Mouse (Mus musculus) heart, adult 9 months (tissue): ENCODE results near the gene Acvr1b.

Experiments used
- DNase-seq, 2 experiments: peaks; one replicate each; pipeline ENCODE4 v3.0.0; 2022; ENCODE audit warnings: low spot score in 2 of 2

Gene Acvr1b

DNA sequence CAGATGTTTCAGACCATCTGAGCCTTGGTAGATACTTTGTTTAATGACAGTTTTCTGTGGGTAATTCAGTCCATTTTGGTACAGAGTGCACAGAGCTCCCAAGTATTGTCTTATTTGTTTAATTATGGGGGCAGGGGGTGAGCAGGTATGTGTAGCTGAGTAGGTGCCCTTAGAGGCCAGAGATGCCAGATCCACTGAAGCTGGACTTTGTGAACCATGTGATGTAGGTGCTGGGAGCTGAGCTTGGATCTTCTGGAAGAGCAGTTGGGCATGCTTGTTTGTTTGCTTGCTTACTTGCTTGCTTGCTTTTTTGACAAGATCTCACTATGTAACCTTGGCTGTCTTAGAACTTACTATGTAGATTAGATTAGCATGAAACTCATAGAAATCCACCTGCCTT lies 23.1 kb downstream of the Acvr1b start:
- no peak for DNase-seq

DNA sequence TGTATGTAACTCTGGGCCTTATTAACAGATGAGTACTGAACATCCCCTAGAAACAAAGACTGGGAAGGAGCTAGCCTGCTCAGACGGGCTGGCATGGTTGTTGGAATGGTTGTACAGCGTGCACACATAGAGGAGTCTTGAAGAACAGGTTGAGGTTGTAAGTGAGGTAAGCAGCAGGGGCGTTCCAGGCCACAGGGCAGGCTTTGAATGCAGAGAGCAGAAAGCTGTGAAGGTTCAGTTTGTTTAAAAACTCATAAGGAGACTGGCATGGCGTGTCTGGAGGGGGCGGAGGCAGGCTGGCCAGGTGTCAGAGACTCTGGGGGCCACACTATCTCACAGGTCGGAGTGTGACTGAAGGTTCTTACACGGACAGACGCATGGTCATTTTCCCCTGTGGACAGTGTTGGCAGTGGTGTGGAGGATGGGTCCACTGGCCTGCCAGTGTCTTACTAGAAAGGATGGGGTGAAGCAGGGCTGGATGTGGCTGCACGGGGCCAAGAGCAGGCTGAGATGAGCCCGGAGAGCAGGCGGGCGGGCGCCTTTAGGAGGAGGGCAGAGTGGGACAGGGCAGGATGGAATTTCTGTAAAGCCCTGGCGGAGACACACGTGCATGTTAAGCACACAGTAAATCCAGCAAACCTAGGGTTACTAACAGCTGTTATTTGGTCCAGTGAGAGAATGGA lies 23.8 kb downstream of the Acvr1b start:
- DNase-seq: no peak

DNA sequence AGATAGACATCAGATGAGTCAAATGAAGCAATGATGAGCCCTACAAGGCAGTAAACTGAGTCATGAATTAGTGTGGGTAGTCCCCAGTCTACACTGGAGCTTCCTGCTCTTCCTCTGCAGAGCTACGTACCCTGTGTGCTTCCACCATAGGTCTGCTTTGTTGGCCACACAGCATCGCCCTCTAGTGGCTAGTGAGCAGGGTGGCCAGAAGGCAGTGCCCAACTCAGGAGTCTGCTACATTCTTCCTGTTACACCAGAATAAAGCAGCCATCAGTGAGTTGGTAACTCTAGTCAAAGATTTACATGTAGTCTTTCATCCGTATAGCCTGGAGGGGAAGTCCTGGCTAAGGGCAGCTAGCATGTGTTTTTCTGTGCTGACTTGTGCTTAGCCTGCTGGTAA lies 24.4 kb downstream of the Acvr1b start:
- DNase-seq: peak; percentile 58 to 70

DNA sequence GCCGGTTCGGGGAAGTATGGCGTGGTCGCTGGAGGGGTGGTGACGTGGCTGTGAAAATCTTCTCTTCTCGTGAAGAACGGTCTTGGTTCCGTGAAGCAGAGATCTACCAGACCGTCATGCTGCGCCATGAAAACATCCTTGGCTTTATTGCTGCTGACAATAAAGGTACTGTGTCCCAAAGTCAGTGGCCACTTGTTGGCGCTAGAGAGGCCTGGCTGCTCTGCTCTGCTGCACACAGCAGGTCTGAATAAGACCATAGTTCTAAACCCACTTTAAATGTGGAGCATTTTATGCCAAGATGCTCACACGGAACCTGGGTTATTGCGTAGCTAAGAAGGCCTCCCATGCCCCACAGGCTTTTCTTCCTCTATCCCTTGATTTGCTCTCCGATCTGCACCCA lies 25.0 kb downstream of the Acvr1b start:
- DNase-seq: no peak

DNA sequence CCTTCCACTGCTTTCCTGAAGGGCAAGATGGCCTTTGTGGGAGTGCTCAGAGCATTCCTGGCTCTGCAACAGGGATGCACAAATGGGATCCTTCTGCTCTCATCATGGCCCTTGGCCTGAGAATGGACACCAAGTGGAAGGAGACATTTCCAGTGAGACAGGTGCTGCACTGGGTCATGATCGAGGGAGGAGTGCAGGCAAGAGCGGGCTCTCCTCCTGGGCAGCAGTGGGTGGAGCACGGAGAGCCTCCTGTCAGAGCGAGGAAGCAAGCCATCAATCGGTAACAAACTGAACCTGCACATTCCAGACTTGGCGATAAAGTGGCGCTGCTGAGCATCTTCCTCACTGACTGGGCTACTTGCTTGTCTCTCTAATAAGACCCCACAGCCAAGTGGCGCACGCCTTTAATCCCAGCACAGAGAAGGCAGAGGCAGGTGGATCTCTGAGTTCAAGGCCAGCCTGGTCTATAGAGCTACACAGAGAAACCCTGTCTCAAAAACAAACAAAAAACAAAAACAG lies 27.0 kb downstream of the Acvr1b start:
- no peak for DNase-seq

DNA sequence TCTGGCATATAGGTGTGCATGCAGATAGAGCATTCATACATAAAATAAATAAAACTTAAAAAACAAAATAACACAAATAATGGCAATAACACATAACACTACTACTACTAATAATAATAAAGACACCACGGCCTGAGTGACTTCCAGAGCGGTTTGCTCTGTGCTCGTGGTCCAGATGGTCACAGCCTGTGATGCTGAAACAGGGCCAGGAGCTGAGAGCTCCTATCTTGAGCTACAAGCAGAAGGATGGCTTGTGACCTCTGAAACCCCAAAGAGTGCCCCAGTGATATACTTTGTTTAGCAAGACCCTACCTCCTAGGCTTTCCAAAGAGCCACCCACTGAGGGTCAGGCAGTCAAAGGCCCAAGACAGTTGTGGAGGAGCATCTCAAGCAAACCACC lies 27.5 kb downstream of the Acvr1b start:
- DNase-seq: no peak

DNA sequence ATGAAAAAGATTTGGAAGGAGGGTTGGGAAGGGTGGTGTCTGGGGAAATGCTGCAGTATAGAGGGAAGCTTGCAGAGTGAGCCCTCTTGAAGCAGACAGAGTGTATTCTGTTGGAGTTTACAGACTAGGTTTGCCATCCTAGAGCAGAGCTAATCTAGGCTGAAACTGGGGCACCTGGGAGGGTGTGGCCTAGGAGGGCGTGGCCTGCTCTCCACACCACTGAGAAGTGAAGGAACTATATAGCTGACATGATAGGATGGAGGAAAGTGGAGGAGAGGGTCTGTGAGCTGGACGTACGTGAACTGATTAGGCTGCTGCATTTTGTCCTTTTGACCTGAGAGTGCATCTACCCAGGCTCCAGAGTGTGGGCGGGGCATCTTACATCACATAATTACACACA lies 29.8 kb downstream of the Acvr1b start:
- DNase-seq: no peak

DNA sequence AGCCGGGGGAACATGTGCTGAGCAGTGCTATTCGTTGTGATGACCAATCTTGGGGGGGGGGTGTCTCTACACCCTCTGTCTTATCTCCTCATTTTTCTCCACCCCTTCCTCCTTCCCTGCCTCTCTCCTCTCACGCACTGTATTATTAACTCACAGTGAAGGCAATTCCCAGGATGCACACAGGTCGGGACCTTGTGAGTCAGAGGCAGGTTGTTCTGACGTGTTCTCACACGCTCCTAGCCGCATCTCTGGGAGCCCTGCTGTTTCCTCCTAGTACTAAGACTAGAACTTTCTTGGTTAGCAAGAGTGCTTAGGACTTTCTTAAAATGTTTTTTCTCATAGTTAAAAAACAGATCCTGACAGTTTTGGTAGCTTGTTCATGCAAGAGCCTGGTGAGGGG lies 30.9 kb downstream of the Acvr1b start:
- DNase-seq: no peak

DNA sequence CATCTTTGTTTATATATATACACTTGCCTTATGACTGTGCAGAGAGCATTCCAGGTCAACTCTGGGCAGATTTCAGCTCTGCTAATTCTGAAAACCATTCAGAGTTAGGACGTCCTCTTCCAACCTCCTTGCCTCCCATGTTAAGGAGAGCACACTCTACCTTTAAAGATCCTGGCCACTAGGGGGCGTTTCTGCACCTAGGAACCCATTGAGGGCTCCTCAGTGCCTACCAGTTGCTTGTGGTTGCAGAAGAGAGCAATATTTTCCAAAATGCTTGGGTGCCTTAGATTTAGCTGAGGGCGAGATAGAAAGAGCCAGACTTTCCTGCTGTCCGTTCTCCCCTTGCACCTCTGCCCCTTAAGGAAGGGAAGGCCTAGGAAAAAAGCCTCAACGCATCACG lies 36.4 kb downstream of the Acvr1b start:
- no peak for DNase-seq

DNA sequence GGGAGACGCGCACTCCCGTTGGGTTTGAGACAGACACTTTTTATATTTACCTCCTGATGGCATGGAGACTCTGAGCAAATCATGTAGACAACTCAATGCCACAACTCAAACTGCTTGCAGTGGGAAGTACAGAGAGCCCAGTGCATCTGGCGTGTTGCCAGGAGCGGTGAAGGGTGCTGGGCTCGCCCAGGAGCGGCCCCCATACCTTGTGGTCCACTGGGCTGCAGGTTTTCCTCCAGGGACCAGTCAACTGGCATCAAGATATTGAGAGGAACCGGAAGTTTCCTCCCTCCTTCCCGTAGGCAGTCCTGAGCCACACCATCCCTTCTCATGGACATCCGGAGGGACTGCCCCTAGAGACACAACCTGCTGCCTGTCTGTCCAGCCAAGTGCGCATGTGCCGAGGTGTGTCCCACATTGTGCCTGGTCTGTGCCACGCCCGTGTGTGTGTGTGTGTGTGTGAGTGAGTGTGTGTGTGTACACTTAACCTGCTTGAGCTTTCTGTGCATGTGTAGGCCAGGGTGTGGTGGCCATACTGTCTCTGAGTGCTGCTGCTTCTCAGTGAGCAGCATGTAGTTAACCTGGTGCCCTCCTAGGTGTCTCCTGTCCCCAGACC lies 37.2 kb downstream of the Acvr1b start:
- no peak for DNase-seq

DNA sequence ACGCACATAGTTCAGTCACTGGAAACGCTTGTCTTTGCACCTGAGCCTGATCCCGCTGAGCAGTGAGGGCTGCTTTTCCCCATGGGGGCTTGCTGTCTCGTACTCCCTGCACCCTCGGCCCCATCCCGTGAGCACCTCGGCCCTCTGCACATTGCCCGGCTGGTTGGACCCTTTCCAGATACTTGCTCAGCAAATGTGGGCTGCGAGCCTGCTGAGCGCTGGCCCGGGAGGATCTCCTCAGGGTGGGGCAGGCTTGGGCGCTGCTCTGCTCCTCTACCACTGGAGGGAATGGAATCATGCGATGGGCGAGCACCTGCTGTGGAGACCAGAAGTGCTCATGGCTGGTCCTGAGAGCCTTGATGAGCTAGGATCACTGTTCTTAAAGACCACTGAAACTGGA lies 38.6 kb downstream of the Acvr1b start:
- no peak for DNase-seq

DNA sequence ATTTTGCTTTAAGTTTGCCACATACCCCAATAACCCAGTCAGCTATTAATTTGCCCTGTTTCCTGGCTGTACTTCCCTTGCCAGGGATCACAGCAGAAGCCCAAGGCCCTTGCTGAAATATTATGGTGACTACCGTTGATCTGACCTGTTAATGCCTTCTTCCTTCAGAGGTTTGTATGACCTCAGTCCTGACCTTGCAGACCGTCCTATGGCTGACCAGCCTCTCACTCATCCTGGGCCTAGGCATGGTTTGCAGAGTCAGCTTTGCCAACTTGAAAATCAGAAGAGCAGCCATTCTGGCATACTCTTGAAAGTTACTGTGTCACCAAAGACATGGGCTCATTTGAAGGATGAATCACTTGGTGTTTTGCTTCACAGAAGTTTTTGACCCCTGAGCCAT lies 41.3 kb downstream of the Acvr1b start:
- DNase-seq: no peak

DNA sequence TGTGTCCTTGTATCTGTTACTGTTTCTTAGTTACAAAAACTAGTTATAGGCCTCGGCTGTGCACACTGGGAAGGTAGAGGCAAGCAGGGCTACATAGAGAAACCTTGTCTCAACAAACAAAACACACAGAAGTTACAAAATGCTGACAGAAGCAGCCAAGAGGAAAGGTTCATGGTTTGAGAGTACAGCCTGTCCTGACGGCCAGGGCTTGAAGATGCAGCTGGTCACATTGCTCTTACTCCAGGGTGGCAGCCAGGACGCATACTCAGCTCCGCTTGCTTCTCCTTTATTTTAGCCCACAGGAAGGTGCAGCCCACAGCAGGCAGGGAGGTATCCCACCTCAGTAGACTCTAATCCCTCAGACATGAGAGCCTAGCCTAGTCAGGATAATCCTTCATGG lies 42.2 kb downstream of the Acvr1b start:
- no peak for DNase-seq

DNA sequence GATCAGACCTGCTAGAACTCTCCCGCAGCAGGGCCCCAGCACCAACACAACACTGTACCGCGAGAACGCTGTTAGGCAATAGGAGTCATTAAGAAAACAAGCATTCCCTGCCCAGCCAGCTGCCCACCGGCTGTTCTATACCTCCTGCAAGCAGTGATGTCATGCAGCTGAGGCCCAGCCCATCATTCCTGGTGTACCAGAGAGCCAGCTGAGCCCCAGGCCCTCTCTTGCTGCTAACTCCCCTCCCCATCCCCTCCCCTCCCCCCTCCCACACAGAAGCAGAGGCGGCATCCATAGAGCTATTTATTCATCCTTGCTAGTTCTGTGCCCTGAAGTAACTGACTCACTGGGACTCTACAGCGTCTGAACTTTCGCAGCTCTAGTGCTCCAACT lies 47.0 kb downstream of the Acvr1b start:
- DNase-seq: no peak

DNA sequence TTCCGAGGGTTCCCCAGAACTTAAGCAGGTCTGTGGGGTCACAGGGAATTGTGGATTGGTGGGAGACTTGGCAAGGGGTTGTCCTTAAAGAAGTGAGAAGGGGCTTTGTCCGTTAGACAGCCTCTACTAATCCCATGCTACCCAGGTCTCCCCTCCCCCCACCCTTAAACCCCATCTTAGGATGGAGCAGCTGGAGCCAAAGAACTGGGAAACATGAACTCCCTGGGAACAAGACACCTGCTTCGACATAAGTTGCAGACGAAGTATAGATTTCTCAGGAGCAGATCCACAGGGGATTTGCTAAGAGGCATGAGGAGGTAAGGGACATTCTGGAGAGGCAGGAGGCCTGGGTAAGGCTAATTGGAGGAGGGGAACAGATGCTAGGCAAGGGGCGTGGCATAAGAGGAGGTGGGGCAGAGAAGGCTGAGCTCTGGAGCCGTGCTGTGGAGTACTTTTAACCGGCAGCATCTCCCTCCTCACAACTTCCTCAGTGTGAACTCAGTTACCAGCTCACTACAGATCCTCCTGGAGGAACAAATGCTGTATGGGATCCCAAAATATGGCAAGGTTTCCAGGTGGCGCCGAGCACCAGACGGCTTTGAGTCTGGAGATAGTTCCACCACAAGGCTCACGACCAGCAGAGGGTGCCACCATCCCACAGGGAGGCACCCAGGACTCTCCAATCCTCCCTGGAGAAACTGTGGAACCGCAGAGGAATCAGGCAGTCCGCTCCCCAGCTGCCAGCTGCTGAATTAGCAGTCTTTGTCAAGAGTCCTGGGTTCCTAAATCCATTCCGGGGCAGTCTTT lies 47.6 kb downstream of the Acvr1b start:
- DNase-seq: peak; percentile 72 to 88

DNA sequence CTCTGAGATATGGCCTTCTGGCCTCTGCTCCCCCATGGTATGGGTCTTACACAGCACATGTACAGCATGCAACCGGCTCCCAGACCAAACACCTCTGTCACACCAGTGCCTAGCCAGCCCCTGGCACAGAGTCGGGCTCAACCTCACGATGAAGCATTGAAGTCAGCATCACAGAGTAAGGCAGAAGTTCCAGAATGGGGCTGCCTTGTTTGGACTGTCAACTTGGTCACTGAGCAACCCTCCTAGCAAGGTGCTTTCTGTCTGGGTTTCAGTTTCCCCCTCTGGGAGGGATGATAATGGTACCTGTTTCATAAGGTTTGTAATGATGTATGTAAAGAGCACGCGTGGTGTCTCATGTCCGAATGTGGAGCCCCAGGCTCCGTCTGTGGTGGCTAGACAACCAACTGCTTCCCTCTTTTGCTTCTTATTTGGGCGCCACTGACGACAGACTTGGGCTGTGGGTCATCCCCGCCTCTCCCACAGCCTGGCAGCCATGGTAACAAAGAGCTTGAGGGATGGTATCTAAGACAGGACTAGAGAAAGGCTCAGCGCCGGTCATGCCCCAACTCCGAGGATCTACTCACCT lies 49.1 kb downstream of the Acvr1b start:
- DNase-seq: no peak

DNA sequence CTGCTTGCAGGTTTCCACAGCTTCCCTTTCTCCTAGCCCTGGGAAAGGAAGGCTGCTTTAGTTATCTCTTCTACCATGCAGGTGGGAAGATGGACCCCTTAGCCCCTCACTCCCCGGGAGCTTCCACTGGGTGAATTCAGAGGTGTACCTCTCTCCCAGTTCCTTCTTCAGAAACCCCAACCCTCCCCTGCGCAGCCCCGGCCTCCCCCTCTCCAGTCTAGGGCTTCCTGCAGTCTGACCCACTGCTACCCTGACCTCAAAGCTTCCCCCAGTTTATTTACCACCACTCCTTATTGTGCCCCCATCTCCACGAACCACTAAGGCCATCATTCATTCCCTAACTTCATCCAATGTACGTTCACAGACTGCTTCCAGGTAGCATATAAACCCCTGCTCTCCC lies 49.7 kb downstream of the Acvr1b start:
- no peak for DNase-seq

DNA sequence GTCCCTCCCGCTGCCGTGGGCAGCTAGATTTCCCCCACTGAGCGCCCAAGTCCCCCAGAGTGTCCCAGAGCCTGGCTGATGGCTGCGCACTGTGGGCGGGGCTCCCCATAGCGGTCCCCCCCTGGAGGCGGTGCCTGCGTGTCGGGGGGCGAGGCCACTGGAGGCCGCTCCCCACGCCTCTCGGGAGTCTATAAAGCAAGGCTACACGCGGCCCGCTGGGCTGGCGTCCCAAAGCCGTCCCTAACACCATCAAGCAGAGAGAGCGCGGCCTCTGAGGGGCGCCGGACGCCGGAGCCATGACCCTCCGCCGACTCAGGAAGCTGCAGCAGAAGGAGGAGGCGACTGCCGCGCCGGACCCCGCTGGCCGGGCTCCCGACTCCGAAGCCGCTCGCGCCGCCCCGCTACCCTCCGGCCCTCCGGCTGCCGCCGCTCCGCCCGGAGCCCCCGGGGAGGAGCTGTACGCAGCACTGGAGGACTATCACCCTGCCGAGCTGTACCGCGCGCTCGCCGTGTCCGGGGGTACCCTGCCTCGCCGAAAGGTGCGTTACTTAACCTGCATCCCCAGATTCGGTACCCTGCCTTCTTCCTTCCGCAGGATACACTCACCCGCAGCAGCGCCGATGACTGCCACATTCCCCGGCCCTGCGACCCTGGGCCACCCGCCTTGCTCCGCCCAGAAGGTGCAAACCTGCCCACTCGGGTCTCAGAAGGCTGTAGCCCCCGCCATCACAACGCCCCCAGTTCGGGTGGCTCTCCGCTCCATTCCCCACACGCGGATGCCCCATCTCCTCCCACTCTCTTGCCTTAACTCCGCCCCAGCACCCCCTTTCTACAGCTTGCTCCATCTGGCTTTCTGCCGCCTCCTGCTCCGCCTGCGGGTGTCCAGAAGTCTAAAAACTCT lies 50.4 kb downstream of the Acvr1b start, which contains the start of gene Grasp:
TSS of gene Grasp (plus strand) at position 183 of the 901 bp plus-strand sequence.
- peak; percentile 95 for DNase-seq

DNA sequence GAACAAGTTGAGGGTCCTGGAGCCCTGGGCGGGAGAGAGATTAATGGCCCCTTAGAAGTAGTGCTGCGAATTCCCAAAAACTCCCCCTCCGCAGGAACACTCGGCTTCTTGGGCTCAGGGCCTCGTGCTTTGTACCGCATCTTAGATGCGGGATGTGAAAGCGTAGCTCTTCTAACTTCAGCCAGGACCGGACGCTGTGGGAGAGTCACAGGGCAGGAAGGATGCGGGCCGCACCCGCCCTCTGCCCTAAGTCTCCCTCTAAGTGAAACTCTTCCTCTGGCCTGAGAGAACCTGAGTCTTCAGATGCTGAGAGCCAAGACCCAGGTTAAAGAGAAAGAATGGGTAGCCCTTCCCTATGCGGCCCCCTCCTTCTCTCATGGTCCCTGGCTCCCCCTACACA lies 51.1 kb downstream of the Acvr1b start:
- peak; percentile 50 to 61 for DNase-seq

DNA sequence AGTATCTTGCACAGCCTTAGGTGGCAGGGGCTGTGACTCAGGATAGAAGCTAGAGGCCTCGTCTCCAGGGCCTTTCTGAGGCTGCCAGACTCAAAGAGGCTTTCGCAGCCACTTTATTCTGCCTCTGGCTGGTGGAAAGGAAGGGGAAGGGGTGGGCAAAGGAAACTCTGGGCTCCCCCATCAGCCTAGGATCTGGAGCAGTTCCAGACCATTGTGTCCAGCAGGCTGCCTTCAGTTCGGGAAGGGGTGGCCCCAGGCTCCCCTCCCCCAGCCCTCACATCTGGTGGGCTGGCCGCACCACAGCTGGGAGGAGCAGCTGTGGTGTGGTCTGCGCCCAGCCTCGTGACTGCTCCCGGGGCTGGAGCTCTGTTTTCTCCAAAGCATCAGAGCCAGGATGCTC lies 54.1 kb downstream of the Acvr1b start:
- peak; percentile 88 to 92 for DNase-seq

DNA sequence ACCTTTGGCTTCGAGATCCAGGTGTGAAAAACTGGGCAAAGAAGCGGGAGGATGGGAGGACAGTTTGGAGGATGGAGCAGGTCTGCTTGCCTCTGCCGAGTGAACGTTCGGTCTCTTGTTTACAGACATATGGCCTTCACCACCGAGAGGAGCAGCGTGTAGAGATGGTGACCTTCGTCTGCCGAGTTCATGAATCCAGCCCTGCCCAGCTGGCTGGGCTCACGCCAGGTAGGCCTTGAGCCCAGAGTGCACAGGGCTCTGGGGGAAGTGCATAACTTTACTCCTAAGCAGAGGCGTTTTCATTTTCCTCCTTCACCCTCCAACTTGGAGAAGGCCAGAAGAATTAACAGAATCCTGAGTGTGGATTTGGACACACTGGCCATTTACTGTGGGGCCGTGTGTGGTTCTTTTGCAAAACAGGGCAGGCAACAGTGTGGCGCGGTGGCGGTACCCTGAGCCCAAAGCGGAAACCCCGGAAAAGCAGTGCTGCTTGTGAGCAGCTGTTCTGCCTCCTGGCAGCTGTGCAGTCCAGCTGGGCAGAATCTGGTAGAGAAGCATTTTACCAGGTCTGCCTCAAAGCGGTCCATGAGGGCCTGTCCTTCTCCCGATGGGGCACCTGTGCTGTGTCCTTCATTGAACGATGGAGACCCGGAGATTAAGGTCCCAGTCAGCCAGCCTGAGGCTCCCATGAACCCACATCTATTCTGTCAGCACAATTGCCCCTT lies 55.2 kb downstream of the Acvr1b start:
- peak; percentile 58 to 68 for DNase-seq
